Mouse (Mus musculus) cerebellum, adult 2 months (tissue): ENCODE data around the gene Rcl1.

Experiments
- CTCF ChIP-seq: fragments of 200-500 bp; IDR thresholded peaks from 2 replicates; pipeline ENCODE4 v1.5.1; 2011; ENCODE audit warnings: low read depth, mild to moderate bottlenecking, control low read depth, low read length, moderate library complexity, borderline replicate concordance; ENCODE audit not compliant: insufficient read depth
- POLR2A ChIP-seq: fragments of 200-500 bp; IDR thresholded peaks from 2 replicates; pipeline ENCODE4 v1.6.1; 2011; ENCODE audit warnings: low read length, control low read depth, borderline replicate concordance; ENCODE audit not compliant: insufficient read depth

DNA sequence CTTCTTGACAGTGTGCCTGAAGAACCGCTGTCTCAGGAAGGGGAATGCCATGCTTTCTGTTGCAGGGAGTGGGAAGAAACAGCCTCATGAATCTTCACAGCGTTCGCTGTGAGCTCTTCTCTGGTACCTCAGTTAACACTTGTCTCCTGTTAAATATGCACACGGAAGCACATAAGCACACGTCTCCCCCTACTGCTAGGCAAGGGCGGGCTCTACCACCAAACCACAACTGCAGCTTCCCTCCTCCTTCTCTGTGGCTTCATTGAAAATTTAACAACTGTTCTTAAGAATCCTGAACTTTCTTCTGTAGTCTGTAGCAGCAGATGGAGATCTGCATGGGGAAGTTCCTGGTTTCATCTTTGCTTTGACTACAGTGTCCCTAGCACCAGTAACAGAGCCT is 41.1 kb downstream of the Rcl1 start:
- TF ChIP-seq CTCF: no peak
- TF ChIP-seq POLR2A: no peak
